Mouse (Mus musculus) gastrocnemius, postnatal 4 days (tissue): ENCODE results near the gene Ino80b. TPM values are rescaled to one million over a fixed set of nuclear protein-coding genes. Genes with fewer than 3 reads are reported as not detected.

ENCODE experiments used
- DNase-seq, 2 experiments: peaks; one replicate each; pipeline ENCODE4 v3.0.0; 2021 to 2022; ENCODE audit warnings: low spot score in 2 of 2, mixed read lengths in 2 of 2
- total RNA-seq, 2 experiments: library from RNA; stranded (reverse); gene quantifications; 2 replicates each; pipeline ENCODE4 v1.2.3; 2021

The Ino80b gene
- total RNA-seq, 2 experiments from 2014 or later: 18.6 to 20.6 TPM

DNA sequence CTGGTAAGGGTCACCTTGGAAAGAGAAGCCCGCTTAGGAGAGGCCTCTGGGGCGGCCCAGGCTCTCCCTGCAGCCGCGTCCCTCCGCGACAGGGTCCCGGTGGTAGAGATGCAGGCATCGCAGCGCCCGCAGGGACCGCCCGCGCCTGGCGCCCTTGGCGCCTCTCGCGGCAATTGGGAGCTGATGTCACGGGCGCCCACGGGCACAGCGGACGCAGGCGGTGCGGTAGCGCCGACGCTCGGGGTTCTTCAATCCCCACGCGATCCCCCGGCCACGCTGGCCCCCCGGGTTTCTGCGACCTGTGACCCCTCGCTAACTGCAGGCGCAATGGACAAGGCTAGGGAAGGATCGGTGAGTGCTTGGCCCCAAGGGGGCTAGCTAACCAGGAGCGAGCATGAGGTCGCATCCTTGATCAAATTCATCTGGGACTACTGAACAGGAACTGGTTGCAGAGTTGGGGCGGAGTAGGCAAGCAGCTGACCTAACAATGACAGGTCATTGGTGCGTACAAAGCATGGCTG lies 17.0 kb upstream of the Ino80b start:
- peak in 1 of 2 experiments; percentile 18 for DNase-seq

DNA sequence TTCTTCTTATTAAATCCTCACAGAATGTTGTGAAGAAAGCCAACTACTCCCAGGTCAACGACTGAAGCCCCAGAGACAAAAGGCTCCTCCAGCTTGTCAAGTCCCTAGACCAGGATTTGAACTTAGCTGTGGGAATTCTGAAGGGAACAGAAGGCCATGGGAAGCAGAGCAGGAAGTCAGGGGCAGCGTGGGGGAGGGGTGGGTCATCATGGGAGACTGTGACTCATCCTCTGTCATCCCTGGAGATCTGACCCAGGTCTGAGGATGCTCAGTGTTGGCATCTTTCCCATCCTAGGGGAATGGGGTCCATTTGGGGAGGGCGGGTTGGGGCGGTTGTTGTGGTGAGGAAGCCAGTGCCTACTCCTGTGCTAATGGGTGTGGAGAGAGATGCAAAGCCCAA lies 16.4 kb upstream of the Ino80b start:
- no peak for DNase-seq

DNA sequence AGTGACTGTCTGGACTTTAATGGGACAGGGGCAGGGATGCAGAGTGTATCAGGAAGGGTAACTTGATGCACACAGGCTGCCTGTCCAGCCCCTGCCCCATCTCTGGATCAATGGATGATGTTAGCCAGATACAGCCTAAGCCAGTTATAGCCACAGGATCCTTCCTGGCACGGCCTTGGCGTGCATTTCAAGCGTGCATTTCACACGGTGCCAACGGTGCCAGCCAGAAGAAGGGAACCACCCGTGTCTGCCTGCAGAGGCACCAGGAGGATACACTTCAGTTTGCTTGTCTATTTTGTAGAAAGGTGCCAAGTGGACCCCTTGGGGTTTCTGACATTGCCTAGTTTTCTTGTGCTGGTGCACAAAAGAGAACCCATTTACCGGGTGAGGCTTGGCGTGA lies 14.8 kb upstream of the Ino80b start:
- DNase-seq: no peak

DNA sequence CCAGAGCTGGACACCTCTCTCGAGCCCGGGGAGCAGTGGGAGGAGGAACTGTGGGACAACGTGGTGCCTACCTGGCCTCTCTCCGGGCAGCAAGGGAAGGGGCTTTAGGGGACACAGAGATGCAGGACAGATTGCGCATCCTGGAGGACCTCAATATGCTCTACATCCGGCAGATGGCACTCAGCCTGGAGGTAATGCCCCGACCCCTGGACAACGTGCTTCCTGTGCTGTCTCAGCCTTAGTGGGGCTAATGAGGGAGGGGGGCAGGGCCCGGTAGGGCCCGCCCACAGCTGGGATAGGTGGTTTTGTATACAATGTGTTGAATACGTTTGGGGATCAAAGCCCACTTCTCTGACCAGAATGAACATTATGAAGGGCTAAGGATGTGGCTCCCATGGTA lies 12.8 kb upstream of the Ino80b start:
- peak in 1 of 2 experiments; percentile 59 for DNase-seq

DNA sequence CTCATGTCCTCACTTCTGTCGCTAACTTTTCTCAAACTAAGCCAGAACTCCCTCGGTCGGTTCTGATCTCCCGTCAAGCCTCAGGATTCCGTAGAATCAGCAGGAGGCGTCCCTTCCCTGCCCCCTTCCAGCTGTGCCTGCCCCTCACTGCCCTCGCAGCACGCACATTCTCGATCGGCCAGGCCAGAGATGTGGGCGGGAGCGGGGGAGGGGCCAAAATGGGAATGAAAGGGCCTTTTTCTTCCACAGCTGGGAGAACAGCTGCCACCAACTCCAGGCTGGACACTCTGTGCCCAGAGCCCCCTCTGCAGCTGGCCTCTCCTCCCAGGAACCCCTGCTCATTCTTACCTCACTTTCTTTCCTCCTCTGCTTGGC lies 12.3 kb upstream of the Ino80b start:
- peak; percentile 90 to 96 for DNase-seq

DNA sequence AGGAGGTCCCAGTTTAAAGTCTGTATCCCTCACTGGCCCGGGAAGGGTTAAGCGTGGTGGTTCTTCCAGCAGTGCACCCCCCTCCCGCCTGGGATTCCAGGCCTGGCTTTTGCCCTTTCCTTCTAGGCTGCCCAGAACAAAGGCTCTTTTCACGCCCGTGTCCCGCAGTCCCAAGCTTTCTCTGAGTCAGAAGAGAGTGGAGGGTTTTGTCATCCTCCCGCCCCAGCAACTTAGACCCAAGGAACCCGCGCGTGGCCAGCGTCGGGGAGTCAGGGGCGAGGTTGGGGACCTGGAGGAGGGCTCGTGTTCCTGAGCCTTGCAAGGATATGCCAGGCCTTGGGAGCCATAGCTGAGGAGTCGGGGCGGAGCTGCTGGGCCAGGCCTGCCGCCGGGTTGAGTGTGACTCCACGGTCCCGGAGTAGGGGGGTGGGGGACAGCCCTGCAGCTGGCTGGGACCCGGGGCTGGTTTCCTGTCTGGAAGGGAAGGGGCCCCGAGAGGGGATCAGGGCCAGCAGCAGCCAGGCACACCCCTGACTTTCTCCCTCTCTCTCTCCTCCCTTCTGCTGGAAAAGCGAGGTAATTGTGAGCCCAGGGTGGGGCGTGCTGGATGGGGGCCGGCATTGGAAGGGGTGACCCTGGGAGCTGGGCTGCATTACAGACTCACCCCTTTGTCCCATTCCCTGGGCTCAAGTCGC lies 11.8 kb upstream of the Ino80b start:
- peak; percentile 85 to 89 for DNase-seq

DNA sequence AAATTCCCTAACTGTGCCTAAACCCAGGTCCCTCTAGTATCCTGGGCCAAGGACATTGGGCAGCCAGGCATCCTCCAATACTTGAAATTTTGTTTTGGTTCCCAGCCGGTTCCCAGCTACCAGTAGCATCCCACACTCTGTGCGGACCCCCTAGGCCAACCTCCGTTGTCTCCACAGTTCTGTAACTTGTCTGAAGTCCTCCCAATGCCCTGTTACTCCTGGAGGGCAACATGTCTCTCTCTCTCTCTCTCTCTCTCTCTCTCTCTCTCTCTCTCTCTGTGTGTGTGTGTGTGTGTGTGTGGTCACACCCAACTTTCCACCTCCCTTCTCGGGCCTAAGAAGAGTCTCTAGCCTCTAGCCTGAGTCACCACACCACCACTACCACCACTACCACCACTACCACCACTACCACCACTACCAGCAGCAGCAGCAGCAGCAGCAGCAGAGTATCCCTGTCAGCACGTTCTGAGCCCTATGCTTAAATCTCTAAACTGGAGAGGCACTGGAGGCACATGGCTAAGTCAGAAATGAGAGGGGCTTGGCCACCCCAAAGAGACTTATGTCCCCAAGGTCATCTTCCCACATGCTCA lies 11.2 kb upstream of the Ino80b start:
- no peak for DNase-seq

DNA sequence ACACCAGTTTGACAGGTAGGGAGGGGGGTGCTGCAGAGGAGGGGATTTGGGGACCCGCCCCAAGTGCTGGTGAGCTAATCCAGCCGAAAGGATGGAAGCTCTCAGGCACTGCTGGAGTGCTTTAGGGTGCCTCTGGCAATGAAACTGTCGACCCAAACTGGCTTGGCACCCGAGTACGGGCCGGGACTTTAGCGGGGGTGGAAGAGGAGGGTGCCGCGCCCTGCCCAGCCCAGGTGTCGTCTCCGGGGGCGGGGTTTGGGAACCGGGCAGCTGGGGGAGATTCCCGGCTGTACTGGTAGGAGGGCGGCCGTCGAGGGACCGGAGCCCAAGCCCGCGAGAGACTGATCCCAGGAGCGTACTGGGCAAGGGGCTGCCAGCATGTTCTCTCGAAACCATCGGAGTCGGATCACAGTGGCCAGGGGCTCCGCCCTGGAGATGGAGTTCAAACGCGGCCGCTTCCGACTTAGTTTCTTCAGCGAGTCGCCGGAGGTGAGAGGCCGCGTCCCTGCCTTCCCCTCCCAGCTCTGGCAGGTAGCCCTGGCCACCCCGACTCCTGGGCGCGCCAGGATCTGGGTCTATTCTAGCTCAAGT lies 10.4 kb upstream of the Ino80b start:
- peak in 1 of 2 experiments; percentile 47 for DNase-seq

DNA sequence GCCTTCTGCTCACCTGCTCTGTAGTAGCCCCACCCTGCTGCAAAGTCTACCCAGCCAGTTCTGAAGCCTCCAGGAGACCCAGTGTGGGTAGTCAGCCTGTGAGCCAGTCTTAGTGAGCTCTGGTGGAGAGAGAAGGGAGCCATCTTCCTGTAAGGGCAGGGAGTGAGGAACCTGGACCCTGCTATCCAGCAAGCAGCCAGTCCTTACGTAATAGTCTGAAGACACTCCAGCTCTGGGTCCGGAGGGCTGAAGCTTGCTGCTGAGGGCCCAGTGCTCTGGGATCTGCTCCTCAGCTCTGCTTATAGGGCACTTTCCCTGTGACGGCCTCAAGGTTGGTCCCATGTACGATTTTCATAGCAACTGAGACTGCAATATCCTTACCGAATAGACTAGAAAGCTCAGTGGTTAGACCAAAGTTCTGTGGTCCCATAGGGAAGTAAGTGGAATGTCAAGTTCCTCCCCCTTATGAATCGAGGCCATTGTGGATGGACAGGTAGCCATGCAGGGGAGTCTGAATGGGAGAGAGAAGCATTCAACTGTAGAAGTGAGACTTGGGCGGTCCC lies 9.8 kb upstream of the Ino80b start, which contains the start of gene Rtkn:
Rtkn (plus strand) TSS at position 513 of the 563 bp plus-strand sequence.
- DNase-seq: no peak

DNA sequence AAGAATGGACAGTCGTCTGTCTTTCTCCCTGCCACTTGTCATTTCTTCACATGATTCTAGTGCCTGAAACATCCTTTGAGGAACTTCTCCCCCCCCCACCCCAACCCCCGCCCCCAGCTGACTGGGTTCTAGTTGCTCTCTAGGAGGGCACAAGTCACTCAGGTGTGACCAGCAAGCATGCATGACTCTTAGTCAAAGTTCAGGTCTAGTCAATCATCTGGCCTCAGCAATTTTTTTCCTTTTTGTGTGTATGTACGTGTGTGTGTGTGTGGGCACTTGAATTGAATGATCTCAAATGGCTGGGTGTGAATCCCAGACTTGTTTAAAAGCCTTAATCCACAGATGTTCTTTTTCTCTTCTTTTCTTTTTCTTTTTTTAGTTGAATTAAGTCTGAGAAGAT lies 9.0 kb upstream of the Ino80b start:
- no peak for DNase-seq

DNA sequence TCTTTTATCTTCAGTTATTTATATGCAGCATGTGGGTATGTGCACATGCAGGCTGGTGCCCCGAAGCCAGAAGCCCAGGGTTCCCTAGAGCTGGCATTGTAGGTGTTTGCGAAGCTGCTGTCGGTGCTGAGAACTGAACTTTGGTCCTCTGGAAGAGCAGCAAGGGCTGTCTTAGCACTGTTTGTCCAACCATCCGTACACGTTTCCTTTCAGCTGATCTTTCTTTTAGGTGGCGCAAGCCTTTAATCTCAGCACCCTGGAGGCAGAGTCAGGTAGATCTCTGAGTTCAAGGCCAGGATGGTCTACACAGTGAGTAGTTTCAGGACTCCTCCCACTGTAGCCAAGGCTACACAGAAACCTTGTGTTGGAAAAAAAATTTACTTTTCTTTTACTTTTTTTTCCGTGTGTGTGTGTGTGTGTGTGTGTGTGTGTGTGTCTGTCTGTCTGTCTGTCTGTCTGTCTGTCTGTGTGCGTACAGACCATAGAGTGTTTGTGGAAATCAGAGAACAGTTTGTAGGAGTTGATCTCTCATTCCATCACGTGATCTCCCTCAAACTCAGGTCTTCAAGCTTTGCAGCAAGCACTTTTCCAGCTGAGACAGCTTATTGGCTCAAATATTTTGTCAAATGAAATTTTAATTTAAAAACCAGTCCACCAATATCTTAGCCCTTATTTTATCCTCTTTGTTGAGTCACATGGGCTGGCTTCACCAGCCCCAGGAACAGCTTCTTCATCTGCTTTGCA lies 7.1 kb upstream of the Ino80b start:
- DNase-seq: no peak

DNA sequence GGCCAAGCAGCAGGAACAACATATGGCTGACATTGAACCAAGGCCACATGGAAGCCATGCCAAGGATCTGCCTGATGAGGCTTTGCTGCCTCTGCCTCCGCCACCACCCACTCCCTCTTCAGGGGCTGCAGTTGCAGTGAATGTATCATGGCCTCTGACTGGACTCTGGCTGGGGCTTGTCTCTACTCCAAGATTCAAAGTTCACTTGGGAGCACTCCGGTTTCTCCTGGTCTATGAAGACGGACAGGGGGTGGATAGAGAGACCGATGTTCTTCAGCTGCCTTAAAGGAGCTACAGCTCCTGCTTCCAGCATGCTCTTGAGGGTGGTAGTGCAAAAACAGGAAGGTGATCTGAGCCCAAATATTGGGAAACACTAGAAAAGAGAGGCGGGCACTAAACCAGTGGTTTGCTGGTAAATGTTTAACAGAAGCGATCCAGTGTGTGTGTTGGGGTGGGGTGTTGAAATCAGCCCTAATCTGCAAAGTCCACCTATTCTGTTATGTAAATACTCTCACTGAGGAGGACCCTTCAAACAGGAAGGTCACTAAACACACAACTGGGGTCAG lies 6.3 kb upstream of the Ino80b start:
- no peak for DNase-seq

DNA sequence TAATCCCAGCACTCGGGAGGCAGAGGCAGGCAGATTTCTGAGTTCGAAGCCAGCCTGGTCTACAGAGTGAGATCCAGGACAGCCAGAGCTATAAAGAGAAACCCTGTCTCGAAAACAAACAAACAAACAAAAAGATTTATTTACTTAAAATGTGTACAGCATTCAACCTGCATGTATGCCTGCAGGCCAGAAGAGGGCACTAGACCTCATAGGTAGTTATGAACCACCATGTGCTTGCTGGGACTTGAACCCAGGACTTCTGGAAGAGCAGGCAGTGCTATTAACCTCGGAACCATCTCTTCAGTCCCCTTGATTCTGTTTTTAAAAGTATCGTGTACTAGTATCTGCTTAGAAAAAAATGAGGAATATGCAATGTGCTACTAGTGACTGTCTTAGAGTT lies 2.2 kb upstream of the Ino80b start:
- no peak for DNase-seq

DNA sequence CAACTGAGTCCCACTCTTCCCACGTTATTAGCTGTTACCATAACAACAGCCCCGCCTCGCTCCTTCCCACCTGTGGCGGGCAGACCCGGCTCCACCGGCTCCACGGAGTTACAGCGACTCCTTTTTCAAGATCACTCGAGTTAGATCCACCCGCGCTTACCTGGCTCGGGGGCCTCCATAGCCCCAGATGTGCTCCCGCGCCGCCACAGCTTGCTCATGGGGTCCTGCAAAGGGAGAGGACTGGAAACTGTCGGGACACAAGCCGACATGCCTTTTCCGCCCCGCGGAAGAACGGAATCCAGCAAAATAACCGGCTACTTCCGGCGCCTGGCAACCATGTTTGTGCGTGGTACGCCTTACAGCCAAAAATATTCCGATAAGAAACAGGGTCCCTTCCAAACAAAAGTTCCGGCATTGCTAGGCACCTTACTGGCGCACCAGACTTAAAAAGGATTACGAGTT lies 349 bp downstream of the Ino80b start:
- peak; percentile 77 to 91 for DNase-seq

DNA sequence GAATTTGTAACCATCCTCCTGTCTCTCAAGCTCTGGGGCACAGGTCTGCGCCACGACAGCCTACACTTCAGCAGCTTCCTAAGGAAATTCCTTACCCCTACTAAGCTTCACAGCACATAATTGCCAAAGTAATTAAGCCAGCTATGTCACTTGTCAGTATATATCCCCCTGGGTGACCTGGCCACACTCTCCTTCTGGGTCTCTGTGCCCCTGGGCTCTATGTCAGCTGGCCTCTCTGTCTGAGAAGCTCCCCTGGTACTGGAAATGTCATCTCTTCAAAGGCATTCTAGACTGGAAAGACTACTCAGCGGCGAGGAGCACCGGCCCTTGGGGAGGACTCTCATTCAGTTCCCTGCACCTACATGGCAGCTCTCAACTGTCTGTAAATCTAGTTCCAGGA lies 2.3 kb downstream of the Ino80b start:
- DNase-seq: no peak

DNA sequence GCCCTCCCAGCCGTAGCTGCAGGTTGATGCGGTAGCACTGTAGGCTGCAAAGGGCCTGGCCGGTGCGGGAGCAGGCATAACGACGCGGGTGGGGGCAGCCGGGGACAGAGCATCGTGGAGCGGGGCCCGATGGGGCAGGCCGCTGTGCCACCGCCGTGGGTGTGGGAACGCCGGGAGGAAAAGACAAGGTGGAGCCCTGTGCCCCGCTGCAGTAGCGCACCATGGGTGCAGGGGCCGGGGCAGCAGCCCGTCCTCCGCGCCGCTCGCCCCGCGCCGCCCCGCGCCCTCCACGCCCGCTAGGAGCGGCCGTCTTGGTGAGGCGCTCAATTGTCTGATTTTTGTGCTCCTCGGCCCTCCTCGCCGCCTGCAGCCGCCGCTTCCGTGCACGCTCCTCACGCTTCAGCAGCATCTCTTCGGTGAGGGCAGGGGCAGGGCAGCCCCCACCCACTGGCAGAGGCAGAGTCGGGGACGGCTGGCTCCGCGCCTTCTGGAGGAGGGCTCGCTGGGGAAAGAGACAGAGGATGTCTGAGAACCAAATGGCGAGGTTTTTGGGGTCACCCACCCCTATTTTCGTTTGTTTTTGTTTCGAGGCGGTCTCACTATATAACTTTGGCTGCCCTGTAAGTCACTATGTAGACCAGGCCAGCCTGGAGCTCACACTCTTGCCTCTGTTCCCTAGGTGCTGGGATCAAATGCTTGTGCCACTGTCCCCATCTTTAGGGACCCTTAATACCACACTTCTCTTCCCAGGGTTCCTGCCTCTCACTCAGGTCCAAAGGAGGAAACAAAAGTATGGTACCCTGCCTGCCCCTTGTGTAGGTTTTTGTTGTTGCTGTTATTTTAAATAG lies 3.1 kb downstream of the Ino80b start:
- peak in 1 of 2 experiments; percentile 58 for DNase-seq

DNA sequence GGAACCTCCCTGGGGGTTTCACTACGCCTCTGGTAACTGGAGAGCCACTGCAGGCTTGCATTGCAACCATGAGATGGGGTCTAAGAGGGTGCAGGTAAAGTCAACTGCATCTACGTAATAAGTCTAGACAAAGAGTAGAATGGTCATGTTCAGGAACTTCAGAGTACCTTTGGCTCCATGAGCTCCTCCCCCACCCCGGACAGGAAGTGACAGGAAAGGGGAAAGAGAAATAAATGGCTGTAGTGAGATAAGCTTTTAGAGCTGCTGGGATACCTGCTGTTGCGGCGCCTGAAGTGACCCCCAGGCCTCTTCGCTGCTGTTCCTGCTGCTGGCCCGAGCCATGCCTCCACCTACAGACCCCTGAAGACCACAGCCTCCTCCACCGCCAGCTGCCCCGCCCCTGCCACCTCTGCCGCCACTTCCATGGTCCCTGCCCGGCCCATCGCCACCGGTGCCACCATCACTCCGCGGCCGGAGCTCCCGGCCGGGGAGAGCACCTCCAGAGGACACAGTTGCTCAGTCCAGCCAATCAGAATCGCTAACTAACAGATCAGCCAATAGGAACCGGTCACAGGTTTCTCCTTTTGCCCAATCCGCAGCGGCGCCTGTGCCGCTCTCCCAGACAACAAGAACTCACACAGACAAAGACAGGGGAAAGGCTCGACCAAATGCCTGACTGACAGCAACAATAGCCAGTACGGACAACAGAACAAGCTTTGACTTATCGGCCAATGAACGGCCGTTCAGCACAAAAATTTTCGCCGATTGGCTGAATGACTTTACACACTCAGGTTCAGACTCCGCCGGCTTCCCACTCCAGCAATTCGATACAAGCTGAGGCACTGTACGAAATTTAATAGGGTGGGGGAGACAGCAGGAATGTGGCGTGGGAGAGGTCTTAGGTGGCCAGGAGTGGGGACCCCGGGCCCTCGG lies 4.0 kb downstream of the Ino80b start, which contains the start of gene Wbp1:
Wbp1 (minus strand) TSS at position 630 of the 933 bp plus-strand sequence.
- peak; percentile 69 to 88 for DNase-seq

DNA sequence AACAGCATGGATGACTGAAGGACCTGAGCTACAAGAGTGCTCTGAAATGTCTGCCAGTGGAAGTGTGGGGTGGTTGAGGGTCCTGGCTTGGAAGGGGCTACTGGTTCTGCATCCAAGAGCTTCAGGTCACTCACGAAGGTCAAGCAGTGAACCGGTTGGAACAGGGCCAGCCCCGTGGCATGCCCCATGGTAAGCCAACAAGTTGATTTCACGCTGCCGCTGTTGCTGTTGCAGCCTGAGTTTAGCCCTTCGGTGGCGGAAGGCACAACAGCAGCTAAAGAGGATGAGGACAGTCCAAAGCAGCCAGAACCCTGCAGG lies 5.5 kb downstream of the Ino80b start:
- DNase-seq: peak in 1 of 2 experiments; percentile 49
